Mouse (Mus musculus) heart, postnatal 0 days (tissue): ENCODE measurements around the gene Adamts3. TPM values are rescaled to one million over a fixed set of nuclear protein-coding genes. Genes with fewer than 3 reads are reported as not detected.

Source experiments
- ATAC-seq: fragments of 200-750 bp; cut with Nextera tagmentation; 2 replicates; pipeline ENCODE4 v1.8.0; 2017; ENCODE audit warnings: low read depth, moderate number of reproducible peaks, moderate library complexity; ENCODE audit not compliant: insufficient read depth
- DNase-seq: peaks from one replicate; pipeline ENCODE4 v3.0.0-alpha.2; 2016; ENCODE audit warnings: low spot score
- H3K27ac ChIP-seq: fragments of 300-500 bp; sonication (generic); 2 replicates; pipeline ENCODE4 v1.5.1; 2014; ENCODE audit warnings: low read depth, mild to moderate bottlenecking
- H3K27me3 ChIP-seq: fragments of 300-500 bp; sonication (generic); 2 replicates; pipeline ENCODE4 v1.6.1; 2014; ENCODE audit warnings: low read length, mixed read lengths; ENCODE audit not compliant: control insufficient read depth, insufficient read depth
- H3K36me3 ChIP-seq: fragments of 300-500 bp; sonication (generic); replicated peaks from 2 replicates; pipeline ENCODE4 v1.6.1; 2014; ENCODE audit warnings: low read length, mixed read lengths; ENCODE audit not compliant: control insufficient read depth, insufficient read depth
- H3K4me1 ChIP-seq: fragments of 300-500 bp; sonication (generic); 2 replicates; pipeline ENCODE4 v1.6.1; 2014; ENCODE audit warnings: antibody characterized with exemption; ENCODE audit not compliant: control insufficient read depth, insufficient read depth
- H3K4me2 ChIP-seq: fragments of 300-500 bp; sonication (generic); 2 replicates; pipeline ENCODE4 v1.6.1; 2014; ENCODE audit warnings: low read depth, mild to moderate bottlenecking, low read length, moderate library complexity
- H3K4me3 ChIP-seq: fragments of 300-500 bp; sonication (generic); 2 replicates; pipeline ENCODE4 v1.5.1; 2014; ENCODE audit warnings: low read depth, low read length
- H3K9ac ChIP-seq: fragments of 300-500 bp; sonication (generic); replicated peaks from 2 replicates; pipeline ENCODE4 v1.6.1; 2014; ENCODE audit warnings: low read depth, low read length, mixed read lengths
- H3K9me3 ChIP-seq: fragments of 300-500 bp; sonication (generic); replicated peaks from 2 replicates; pipeline ENCODE4 v1.6.1; 2016; ENCODE audit warnings: low read length; ENCODE audit not compliant: control insufficient read depth
- CTCF ChIP-seq: IDR thresholded peaks from 2 replicates; pipeline ENCODE4 v1.5.1; 2016; ENCODE audit warnings: antibody characterized with exemption, control low read depth, low read depth
- EP300 ChIP-seq: IDR thresholded peaks from 2 replicates; pipeline ENCODE4 v1.6.1; 2016; ENCODE audit warnings: antibody characterized with exemption, low read depth
- WGBS: fragments of 180-500 bp; shearing (Covaris S2); extraction: QIAGEN DNeasy Blood & Tissue Kit; methylation state at CpG from one replicate; pipeline ENCODE4 v1.1.7; 2014; 5-methylcytosine and 5-hydroxymethylcytosine counted together
- polyA plus RNA-seq: library from polyadenylated mRNA; unstranded; fragments of >200 nt; fragmentation: Nextera tagmentation; extraction: Ambion mirVana; gene quantifications from 2 replicates; pipeline ENCODE4 v1.2.1, GENCODE M21; 2015
- total RNA-seq: library from RNA; depleted of rRNA; stranded (reverse); fragments of >200 nt; gene quantifications from 2 replicates; pipeline ENCODE4 v1.2.3, GENCODE M21; 2014; ENCODE audit warnings: low replicate concordance

The Adamts3 gene
- total and polyA plus RNA-seq, 2 experiments from 2014 or later, result 3.8 to 8.9 TPM

- ATAC-seq, result no peak
Measured at GRCm38 (mm10) chr5:89635434-89635833, 247.7 kb downstream of the Adamts3 start.

DNA sequence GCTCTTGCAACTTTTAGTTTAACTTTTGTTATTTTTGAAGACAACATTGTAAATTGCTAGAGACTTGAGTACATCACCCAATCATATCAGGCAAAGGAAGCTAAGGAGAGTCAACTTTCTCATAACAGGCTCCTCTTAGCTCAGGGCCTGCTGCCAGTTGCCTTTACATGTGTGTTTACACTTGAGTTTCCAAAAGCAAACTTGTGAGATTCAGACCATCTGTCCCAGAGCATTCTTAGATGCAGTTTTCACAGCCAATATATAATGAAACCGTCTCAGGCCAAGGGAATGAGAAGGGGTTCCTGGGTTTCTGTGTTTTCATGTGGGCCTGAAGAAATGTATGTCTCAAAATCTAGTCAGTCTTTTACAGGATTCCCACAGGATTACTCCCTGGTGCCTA lies 251.5 kb downstream of the Adamts3 start:
- no peak for ATAC-seq
- 53% methylated on average over 1 of the region's 1 CpGs for WGBS
- no peak for DNase-seq

More at GRCm38 (mm10) chr5:89635434-89635833, 247.7 kb downstream of the Adamts3 start:
- DNase-seq, result no peak
- no peak overlapping the region for H3K4me3 ChIP-seq
- H3K4me1 ChIP-seq, result no peaks in the 10 kb centered on the region
- H3K9ac ChIP-seq, result no peak overlapping the region
- no peaks in the 10 kb centered on the region for H3K27me3 ChIP-seq
- TF ChIP-seq CTCF (no peak), EP300 (no peak)
- no peak overlapping the region for H3K4me2 ChIP-seq
- WGBS, result 84% methylated on average over 2 of the region's 2 CpGs
- H3K9me3 ChIP-seq, result no peaks in the 10 kb centered on the region
- H3K27ac ChIP-seq, result no peak overlapping the region
- H3K36me3 ChIP-seq, result no peaks in the 10 kb centered on the region

More for the DNA sequence above, 251.5 kb downstream of the Adamts3 start:
- H3K36me3 ChIP-seq, result no peaks in the 10 kb centered on the region
- H3K4me2 ChIP-seq, result no peak overlapping the region
- H3K9ac ChIP-seq, result no peak overlapping the region
- no peak overlapping the region for H3K4me3 ChIP-seq
- TF ChIP-seq EP300 (no peak), CTCF (no peak)
- H3K9me3 ChIP-seq, result no peaks in the 10 kb centered on the region
- H3K27me3 ChIP-seq, result no peaks in the 10 kb centered on the region
- H3K27ac ChIP-seq, result no peak overlapping the region
- no peaks in the 10 kb centered on the region for H3K4me1 ChIP-seq
